Mouse (Mus musculus): ENCODE results near the gene Sept6.

Gene Sept6

GRCm38 (mm10) chrX:36864609-36865328 is 126.8 kb downstream of the Sept6 start:
- DNase-seq (ENCODE audit: low read depth, low spot score), result no peak

DNA sequence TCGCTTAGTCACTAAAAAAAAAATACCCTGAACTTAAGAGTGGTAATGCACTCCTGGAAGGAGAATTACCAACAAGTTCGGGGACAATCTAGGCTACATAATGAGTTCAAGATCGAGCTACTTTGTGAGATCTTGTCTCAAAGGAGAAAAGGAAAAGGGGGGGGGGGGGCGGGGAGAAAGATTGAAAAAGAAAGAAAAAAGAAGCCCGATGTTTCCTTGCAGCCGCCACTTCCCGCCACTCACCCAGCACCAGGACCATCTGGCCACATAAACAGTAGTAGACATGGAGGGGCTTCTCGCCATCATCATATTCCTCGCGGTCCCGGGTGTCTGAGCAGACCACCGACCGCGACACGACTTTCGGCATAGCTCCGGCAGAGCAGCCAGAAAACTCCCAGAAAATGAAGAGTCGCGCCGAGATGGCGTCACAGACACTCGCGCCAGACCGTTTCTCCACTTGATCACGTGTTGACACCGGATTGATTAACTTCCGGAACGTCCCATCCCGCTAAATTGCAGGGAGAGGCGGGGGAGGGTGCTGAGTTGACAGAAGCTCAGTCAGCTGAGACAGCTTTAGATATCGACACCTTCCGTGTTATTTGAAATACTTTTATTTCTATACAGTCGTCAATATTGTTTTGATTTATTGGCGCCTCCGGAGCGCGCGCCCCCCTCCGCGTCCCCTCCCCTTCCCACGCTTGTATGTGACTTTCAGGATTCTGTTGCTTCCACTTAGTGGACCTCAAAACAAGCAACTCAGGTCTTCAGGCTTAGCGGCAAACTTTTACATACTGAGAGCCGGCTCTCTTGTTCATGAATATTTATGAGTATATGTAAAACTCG is 127.6 kb downstream of the Sept6 start:
- peak; percentile 93 for DNase-seq (ENCODE audit: low read depth, low spot score)

All from brain, adult 2 months (tissue).